Comparison of ENCODE assay signal across 8 mouse cellular contexts in the genomic region with DNA sequence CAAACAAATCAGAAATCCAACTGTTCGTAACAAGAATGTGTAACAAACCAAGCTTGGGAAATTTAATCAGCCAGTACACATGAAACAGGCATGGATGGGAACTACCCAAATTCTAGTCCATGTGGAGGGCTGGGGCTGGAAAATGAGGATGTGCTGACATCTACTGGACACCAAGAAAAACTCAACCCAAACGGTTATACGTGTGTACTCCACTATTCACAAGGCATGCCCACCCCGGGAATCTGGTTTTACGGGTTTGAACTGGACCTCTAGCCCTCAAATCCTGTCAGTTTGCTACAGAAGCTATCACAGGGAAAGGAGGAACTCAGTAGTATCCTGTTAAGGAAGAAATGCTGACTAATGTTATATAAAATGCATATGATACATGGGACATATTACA. TPM values are rescaled to one million over a fixed set of nuclear protein-coding genes. Genes with fewer than 3 reads are reported as not detected.
DNase-seq lines count a peak whose midpoint lies in the region; ATAC-seq and TF ChIP-seq lines count a peak whose summit lies in the region.

No protein-coding gene starts in this region.

- intact Hi-C loops in gastrocnemius, postnatal 36 days (cut with DNase I), result loop anchor here (2.0 to 5.0 kb wide), 3 partner anchors 54 to 260 kb away; no protein-coding TSS in a partner anchor

- no peak overlapping the region for H3K27ac ChIP-seq in hindbrain, postnatal 0 days

- DNase-seq in gastrocnemius, adult 18-20 months (ENCODE audit: low spot score), result peak; percentile 41
- DNase-seq in gastrocnemius, postnatal 36 days, result no peak
- DNase-seq in cerebellum, adult 11-12 months, result peak; percentile 61
- peak; percentile 77 for DNase-seq in forelimb bud, embryonic 11.5 days (ENCODE audit: low read depth, low spot score)
- peak; percentile 87 for DNase-seq in hindbrain, postnatal 0 days (ENCODE audit: low spot score)
- peak; percentile 41 to 53 for DNase-seq in layer of hippocampus, postnatal 25 days (ENCODE audit: extremely low spot score in 1 of 2, low spot score in 1 of 2)
- DNase-seq in lung, postnatal 4 days, result peak; percentile 66 to 75
- peak; percentile 57 to 78 for DNase-seq in right cerebral cortex, adult 2 months (ENCODE audit: low spot score in 2 of 2)

- peak; percentile 95 for ATAC-seq in hindbrain, postnatal 0 days

- 0 out of 2 replicates have a peak, but pooled peaks cover 3% of the 10 kb centered on the region for H3K27me3 ChIP-seq in hindbrain, postnatal 0 days (ENCODE audit: insufficient read depth, low read length)

- peak; percentile 89 for TF ChIP-seq CTCF in hindbrain, postnatal 0 days (IDR thresholded peaks at IDR 0.05; ENCODE audit: low read depth)

- no peaks in the 10 kb centered on the region for H3K9me3 ChIP-seq in hindbrain, postnatal 0 days (ENCODE audit: low read length)

- WGBS in hindbrain, postnatal 0 days, result 13% methylated on average over 5 of the region's 5 CpGs

- H3K4me3 ChIP-seq in hindbrain, postnatal 0 days (ENCODE audit: low read length), result no peak overlapping the region

- no peak overlapping the region for H3K4me2 ChIP-seq in hindbrain, postnatal 0 days (ENCODE audit: low read depth, low read length)

- no peak overlapping the region for H3K9ac ChIP-seq in hindbrain, postnatal 0 days (replicated peaks; ENCODE audit: low read length)

- no peaks in the 10 kb centered on the region for H3K4me1 ChIP-seq in hindbrain, postnatal 0 days (ENCODE audit: insufficient read depth, low read length)

- no peaks in the 10 kb centered on the region for H3K36me3 ChIP-seq in hindbrain, postnatal 0 days (ENCODE audit: insufficient read depth, low read length)

RNA-seq across cellular contexts. Expression of a gene that starts 24.3 kb away (rescaled TPM):
- not detected for total RNA-seq in gastrocnemius, adult 18-20 months (2021)
- total RNA-seq in gastrocnemius, postnatal 36 days (2021), result not detected
- 0.16 TPM in 1 of 2 replicates, not detected in the other for total RNA-seq in hindbrain, postnatal 0 days (2014; rRNA removed)
- 0.24 and 0.38 TPM in 2 replicates for polyA plus RNA-seq in hindbrain, postnatal 0 days (2015; fragmentation: Nextera tagmentation; extraction: Ambion mirVana)
- total RNA-seq in layer of hippocampus, postnatal 25 days (2021), result under 1 TPM in 1 of 2 experiments, not detected in 1; 0.34 TPM

RNA-seq across cellular contexts. Expression of a gene that starts 31.5 kb away (rescaled TPM):
- total RNA-seq in gastrocnemius, adult 18-20 months (2021), result under 1 TPM in 1 of 2 experiments, not detected in 1; 0.07 TPM
- under 1 TPM; 0.10 to 0.15 TPM for total RNA-seq in gastrocnemius, postnatal 36 days (2021)
- 19.2 and 21.6 TPM in 2 replicates for total RNA-seq in hindbrain, postnatal 0 days (2014; rRNA removed)
- 18.1 and 19.4 TPM in 2 replicates for polyA plus RNA-seq in hindbrain, postnatal 0 days (2015; fragmentation: Nextera tagmentation; extraction: Ambion mirVana)
- total RNA-seq in layer of hippocampus, postnatal 25 days (2021), result 10 to 100 TPM; 37.8 to 37.9 TPM

Comparison
In these comparisons a context has a peak if more than half of its experiments do, and no peak if none do; other contexts are left out.
1. DNase-seq: peak in gastrocnemius, adult 18-20 months (single experiment), cerebellum, adult 11-12 months (single experiment), forelimb bud, embryonic 11.5 days (single experiment), hindbrain, postnatal 0 days (single experiment), layer of hippocampus, postnatal 25 days (2 of 2), lung, postnatal 4 days (2 of 2) and right cerebral cortex, adult 2 months (2 of 2); none in gastrocnemius, postnatal 36 days (0 of 2).
2. RNA of a gene that starts 31.5 kb away (total RNA-seq): 37.8 to 37.9 TPM in layer of hippocampus, postnatal 25 days and 19.2 to 21.6 TPM in hindbrain, postnatal 0 days; 0.10 to 0.15 TPM in gastrocnemius, postnatal 36 days and 0.07 TPM in gastrocnemius, adult 18-20 months; every median in the first group is over 10 times any median in the second.